8 mouse cellular contexts compared by ENCODE assay signal in the genomic region with DNA sequence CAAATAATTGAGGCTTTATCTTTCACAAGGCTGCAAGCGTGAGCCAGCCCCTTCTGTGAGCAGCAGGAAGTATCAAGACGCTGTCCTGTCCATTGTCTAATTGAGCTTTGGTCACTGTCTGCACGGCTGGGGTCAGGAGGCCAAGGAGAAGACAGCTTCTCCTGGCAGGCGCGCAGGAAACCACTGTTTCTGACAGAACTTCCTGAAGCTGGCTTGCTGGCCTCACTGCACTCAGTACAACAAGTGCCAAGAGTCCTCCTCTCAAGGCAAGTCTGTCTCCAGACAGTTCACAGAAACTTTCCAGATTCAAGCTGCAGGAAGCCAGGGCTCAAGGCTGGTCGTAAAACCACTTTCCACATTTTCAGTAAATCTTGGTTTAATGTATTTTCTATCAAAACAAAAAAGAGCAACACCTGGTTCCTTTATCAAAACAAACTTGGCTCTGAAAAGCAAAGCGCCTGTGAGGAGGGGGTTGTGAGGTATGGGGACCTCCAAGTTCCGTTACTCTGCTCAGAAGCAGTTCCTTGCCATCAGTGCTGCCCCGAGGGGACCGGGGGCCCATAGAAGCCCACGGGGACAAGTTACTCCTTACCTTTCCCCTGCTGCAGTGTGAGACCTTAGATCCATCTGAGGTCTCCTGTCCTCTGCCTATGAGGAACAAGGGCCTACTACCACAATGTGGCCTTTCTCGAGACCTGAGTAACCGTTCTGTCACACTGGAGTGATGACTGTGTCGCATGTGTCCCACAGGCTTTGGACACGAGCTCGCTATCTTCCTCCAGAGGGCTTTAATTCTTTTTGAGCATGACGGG. TPM values are rescaled to one million over a fixed set of nuclear protein-coding genes. Genes with fewer than 3 reads are reported as not detected.
DNase-seq lines count a peak whose midpoint lies in the region; ATAC-seq and TF ChIP-seq lines count a peak whose summit lies in the region.

No protein-coding gene starts in this region.

- H3K9me3 ChIP-seq in intestine, embryonic 14.5 days (ENCODE audit: control insufficient read depth, low read length) = 0 out of 2 replicates have a peak, but pooled peaks cover 3% of the 10 kb centered on the region
- H3K9me3 ChIP-seq in intestine, postnatal 0 days (ENCODE audit: control insufficient read depth) = no peaks in the 10 kb centered on the region
- peaks cover 3% of the 10 kb centered on the region; the same call in 1 of the 2 replicates for H3K9me3 ChIP-seq in embryonic facial prominence, embryonic 13.5 days
- H3K9me3 ChIP-seq in limb, embryonic 14.5 days (ENCODE audit: control insufficient read depth, low read length) = 0 out of 2 replicates have a peak, but pooled peaks cover 3% of the 10 kb centered on the region
- H3K9me3 ChIP-seq in midbrain, embryonic 12.5 days = 0 out of 2 replicates have a peak, but pooled peaks cover 2% of the 10 kb centered on the region

- no peaks in the 10 kb centered on the region for H3K27me3 ChIP-seq in intestine, embryonic 14.5 days (replicated peaks; ENCODE audit: control insufficient read depth, insufficient read depth, low read length)
- no peaks in the 10 kb centered on the region for H3K27me3 ChIP-seq in intestine, postnatal 0 days (replicated peaks; ENCODE audit: control insufficient read depth, insufficient read depth, low read length)
- no peaks in the 10 kb centered on the region for H3K27me3 ChIP-seq in embryonic facial prominence, embryonic 13.5 days
- no peaks in the 10 kb centered on the region for H3K27me3 ChIP-seq in limb, embryonic 14.5 days (ENCODE audit: control insufficient read depth, insufficient read depth, low read length)
- H3K27me3 ChIP-seq in midbrain, embryonic 12.5 days = no peaks in the 10 kb centered on the region

- peak; percentile 61 for DNase-seq in intestine, embryonic 14.5 days (ENCODE audit: low spot score)
- DNase-seq in heart, postnatal 36 days = peak; percentile 68 to 69
- peak; percentile 60 for DNase-seq in limb, embryonic 14.5 days (ENCODE audit: low spot score)
- peak; percentile 70 for DNase-seq in thymus, postnatal 25 days

- WGBS in intestine, embryonic 14.5 days = 42% methylated on average over 17 of the region's 17 CpGs
- WGBS in intestine, postnatal 0 days = 55% methylated on average over 17 of the region's 17 CpGs
- 55% methylated on average over 17 of the region's 17 CpGs for WGBS in embryonic facial prominence, embryonic 13.5 days
- WGBS in limb, embryonic 14.5 days = 40% methylated on average over 17 of the region's 17 CpGs
- 62% methylated on average over 17 of the region's 17 CpGs for WGBS in midbrain, embryonic 12.5 days

- intact Hi-C loops in heart, postnatal 36 days (cut with DNase I) = loop anchor here (2.0 kb wide), 1 partner anchor 44 kb away; no protein-coding TSS in a partner anchor

- peaks cover 20% of the 10 kb centered on the region for H3K36me3 ChIP-seq in intestine, embryonic 14.5 days (ENCODE audit: control insufficient read depth, insufficient read depth, low read length)
- H3K36me3 ChIP-seq in intestine, postnatal 0 days (ENCODE audit: control insufficient read depth, insufficient read depth) = no peaks in the 10 kb centered on the region; the same call in 1 of the 2 replicates
- H3K36me3 ChIP-seq in embryonic facial prominence, embryonic 13.5 days = peaks cover 36% of the 10 kb centered on the region
- peaks cover 26% of the 10 kb centered on the region for H3K36me3 ChIP-seq in limb, embryonic 14.5 days (ENCODE audit: control insufficient read depth, insufficient read depth, low read length)
- peaks cover 51% of the 10 kb centered on the region for H3K36me3 ChIP-seq in midbrain, embryonic 12.5 days

- H3K27ac ChIP-seq in intestine, embryonic 14.5 days (ENCODE audit: low read depth) = peak overlapping the region; percentile 52; the same call in 1 of the 2 replicates
- no peak overlapping the region for H3K27ac ChIP-seq in intestine, postnatal 0 days (ENCODE audit: low read depth, low read length)
- H3K27ac ChIP-seq in embryonic facial prominence, embryonic 13.5 days = peak overlapping the region; percentile 74
- H3K27ac ChIP-seq in limb, embryonic 14.5 days (replicated peaks; ENCODE audit: low read depth, low read length) = peak overlapping the region; percentile 61
- peak overlapping the region; percentile 7; the same call in 1 of the 2 replicates for H3K27ac ChIP-seq in midbrain, embryonic 12.5 days (replicated peaks)

- TF ChIP-seq POLR2A in limb, embryonic 14.5 days (IDR thresholded peaks at IDR 0.05; ENCODE audit: borderline replicate concordance, extremely low read depth, insufficient read depth, insufficient read length) = no peak

- no peak overlapping the region for H3K4me3 ChIP-seq in intestine, embryonic 14.5 days (ENCODE audit: low read depth, low read length)
- H3K4me3 ChIP-seq in intestine, postnatal 0 days (ENCODE audit: low read depth, low read length) = no peak overlapping the region
- H3K4me3 ChIP-seq in embryonic facial prominence, embryonic 13.5 days = no peak overlapping the region
- no peak overlapping the region for H3K4me3 ChIP-seq in limb, embryonic 14.5 days (replicated peaks; ENCODE audit: low read length)
- H3K4me3 ChIP-seq in midbrain, embryonic 12.5 days = no peak overlapping the region

- H3K4me1 ChIP-seq in intestine, embryonic 14.5 days (replicated peaks; ENCODE audit: control insufficient read depth, insufficient read depth, low read length) = peaks cover 41% of the 10 kb centered on the region
- 0 out of 2 replicates have a peak, but pooled peaks cover 5% of the 10 kb centered on the region for H3K4me1 ChIP-seq in intestine, postnatal 0 days (replicated peaks; ENCODE audit: control insufficient read depth, insufficient read depth, low read length)
- peaks cover 35% of the 10 kb centered on the region for H3K4me1 ChIP-seq in embryonic facial prominence, embryonic 13.5 days
- H3K4me1 ChIP-seq in limb, embryonic 14.5 days (ENCODE audit: control insufficient read depth, insufficient read depth, low read length) = peaks cover 38% of the 10 kb centered on the region
- peaks cover 21% of the 10 kb centered on the region for H3K4me1 ChIP-seq in midbrain, embryonic 12.5 days

- TF ChIP-seq CTCF in intestine, postnatal 0 days (IDR thresholded peaks at IDR 0.05; ENCODE audit: low read depth) = no peak

- H3K9ac ChIP-seq in intestine, embryonic 14.5 days (ENCODE audit: low read length) = no peak overlapping the region
- H3K9ac ChIP-seq in intestine, postnatal 0 days (ENCODE audit: low read depth, low read length) = no peak overlapping the region
- no peak overlapping the region for H3K9ac ChIP-seq in embryonic facial prominence, embryonic 13.5 days
- H3K9ac ChIP-seq in limb, embryonic 14.5 days (ENCODE audit: low read depth, low read length, severe bottlenecking) = no peak overlapping the region
- H3K9ac ChIP-seq in midbrain, embryonic 12.5 days (replicated peaks) = no peak overlapping the region

- H3K4me2 ChIP-seq in intestine, embryonic 14.5 days (ENCODE audit: low read length) = 0 out of 2 replicates have a peak overlapping the region, but pooled peaks have one; percentile 0
- no peak overlapping the region for H3K4me2 ChIP-seq in intestine, postnatal 0 days (replicated peaks; ENCODE audit: low read depth)
- H3K4me2 ChIP-seq in embryonic facial prominence, embryonic 13.5 days = no peak overlapping the region
- H3K4me2 ChIP-seq in limb, embryonic 14.5 days (replicated peaks; ENCODE audit: low read depth, low read length, severe bottlenecking) = no peak overlapping the region
- H3K4me2 ChIP-seq in midbrain, embryonic 12.5 days (replicated peaks) = no peak overlapping the region

- no peak for ATAC-seq in intestine, embryonic 14.5 days (replicated peaks; ENCODE audit: low FRiP score, low TSS enrichment, low read depth)
- no peak for ATAC-seq in intestine, postnatal 0 days
- no peak for ATAC-seq in embryonic facial prominence, embryonic 13.5 days (ENCODE audit: insufficient number of reproducible peaks, insufficient read depth, low FRiP score, low TSS enrichment, low read depth)
- peak; percentile 76 for ATAC-seq in limb, embryonic 14.5 days (ENCODE audit: low FRiP score, low read depth)
- ATAC-seq in midbrain, embryonic 12.5 days (ENCODE audit: low FRiP score, low read depth) = no peak
- ATAC-seq in activated CD4-positive, CD25-positive, alpha-beta regulatory T cell, adult 4 months = no peak

RNA-seq across cellular contexts. Expression of a gene that starts 17.2 kb away (rescaled TPM):
- polyA plus RNA-seq in intestine, embryonic 14.5 days (2014; fragmentation: Nextera tagmentation; extraction: Ambion mirVana) = 13.2 and 14.0 TPM in 2 replicates
- polyA plus RNA-seq in intestine, postnatal 0 days (2015; fragmentation: Nextera tagmentation; extraction: Ambion mirVana) = 6.7 and 7.6 TPM in 2 replicates
- polyA plus RNA-seq in embryonic facial prominence, embryonic 13.5 days (2015; fragmentation: Nextera tagmentation; extraction: Ambion mirVana) = 23.7 and 25.8 TPM in 2 replicates
- total RNA-seq in heart, postnatal 36 days (2021) = 10 to 100 TPM; 17.3 to 18.0 TPM
- 26.6 and 35.2 TPM in 2 replicates for polyA plus RNA-seq in limb, embryonic 14.5 days (2012; rRNA removed)
- 17.5 and 18.6 TPM in 2 replicates for polyA plus RNA-seq in limb, embryonic 14.5 days (2014; fragmentation: Nextera tagmentation; extraction: Ambion mirVana)
- polyA plus RNA-seq in midbrain, embryonic 12.5 days (2016; fragmentation: Nextera tagmentation; extraction: Ambion mirVana) = 55.6 and 58.3 TPM in 2 replicates
- 1 to 10 TPM; 1.4 to 2.3 TPM for polyA plus RNA-seq in activated CD4-positive, CD25-positive, alpha-beta regulatory T cell, adult 4 months (2017; shearing (Covaris generic))
